Mouse (Mus musculus): ENCODE data around the gene Tmem62. TPM values are rescaled to one million over a fixed set of nuclear protein-coding genes. Genes with fewer than 3 reads are reported as not detected.

The Tmem62 gene
- total RNA-seq, 2 experiments from 2014 or later, result 10.6 to 23.8 TPM

Small RNA genes lying within 50 kb of the gene (microRNA-seq; reads per million reads assigned to microRNA genes)
- not detected for gene Gm44325

Other genes starting within 250 kb of the Tmem62 start
- 10 to 100 TPM; 13.8 to 15.6 TPM for gene Cdan1, start 126.9 kb upstream of the Tmem62 start, total RNA-seq (2021)
- gene Ttbk2, start 126.4 kb upstream of the Tmem62 start, total RNA-seq (2021), result 10 to 100 TPM; 13.5 to 14.4 TPM
- gene Ubr1, start 6.3 kb upstream of the Tmem62 start, total RNA-seq (2021), result 10 to 100 TPM; 31.9 to 36.2 TPM
- 10 to 100 TPM; 41.7 to 50.2 TPM for gene Ccndbp1, start 31.4 kb downstream of the Tmem62 start, total RNA-seq (2021)
- gene Epb42, start 60.1 kb downstream of the Tmem62 start, total RNA-seq (2021), result not detected
- gene Tgm5, start 108.8 kb downstream of the Tmem62 start, total RNA-seq (2021), result not detected
- not detected for gene Tgm7, start 132.8 kb downstream of the Tmem62 start, total RNA-seq (2021)
- 10 to 100 TPM; 19.4 to 21.4 TPM for gene Adal, start 163.4 kb downstream of the Tmem62 start, total RNA-seq (2021)
- gene Lcmt2, start 163.6 kb downstream of the Tmem62 start, total RNA-seq (2021), result 10 to 100 TPM in 1 of 2 experiments, 1 to 10 TPM in 1; 9.0 to 10.2 TPM
- gene Tubgcp4, start 193.6 kb downstream of the Tmem62 start, total RNA-seq (2021), result 10 to 100 TPM; 36.6 to 44.3 TPM
- gene Zscan29, start 194.1 kb downstream of the Tmem62 start, total RNA-seq (2021), result 10 to 100 TPM; 15.1 to 18.2 TPM

Measured in adrenal gland, postnatal 36 days (tissue).